Mouse (Mus musculus): ENCODE results near the gene Prss42.

- TF ChIP-seq E2F4 (IDR thresholded peaks at IDR 0.05; ENCODE audit: insufficient read depth) (no peak), POLR2A (IDR thresholded peaks at IDR 0.05; ENCODE audit: insufficient read length, low read depth) (no peak), TCF12 (IDR thresholded peaks at IDR 0.05; ENCODE audit: insufficient read depth, poor library complexity, severe bottlenecking) (no peak), USF1 (IDR thresholded peaks at IDR 0.05; ENCODE audit: low read depth) (no peak), MAX (IDR thresholded peaks at IDR 0.05; ENCODE audit: low read depth) (no peak), POLR2AphosphoS2 (IDR thresholded peaks at IDR 0.05; ENCODE audit: insufficient read length, low read depth) (no peak), REST (IDR thresholded peaks at IDR 0.05; ENCODE audit: insufficient read depth, insufficient read length) (no peak), TCF3 (IDR thresholded peaks at IDR 0.05; ENCODE audit: insufficient read length, low read depth) (no peak), MYOD1 (IDR thresholded peaks at IDR 0.05; ENCODE audit: control insufficient read depth in 1 of 3, insufficient read length in 2 of 3, low read depth in 2 of 3) (no peak)
Measured at GRCm38 (mm10) chr9:110760886-110761285, 37.1 kb upstream of the Prss42 start.

Measured in myocyte (in vitro differentiated cells).